Mouse (Mus musculus) myocyte (in vitro differentiated cells): Measurements from ENCODE around the gene Cpa4.

Experiments used
- CEBPB ChIP-seq: IDR thresholded peaks from 2 replicates; pipeline ENCODE4 v1.6.1; 2011; ENCODE audit warnings: mild to moderate bottlenecking, moderate library complexity; ENCODE audit not compliant: poor library complexity, insufficient read depth, severe bottlenecking
- E2F4 ChIP-seq: IDR thresholded peaks from one replicate; pipeline ENCODE4 v1.6.1; 2011; ENCODE audit warnings: mild to moderate bottlenecking, control low read depth, moderate library complexity; ENCODE audit not compliant: insufficient read depth
- MAX ChIP-seq: IDR thresholded peaks from one replicate; pipeline ENCODE4 v1.6.1; 2011; ENCODE audit warnings: low read depth, mild to moderate bottlenecking, control low read depth
- MYOD1 ChIP-seq, 3 experiments: IDR thresholded peaks; one replicate each; pipeline ENCODE4 v1.6.1; 2011; ENCODE audit warnings: control low read depth in 2 of 3, low read depth in 2 of 3, mild to moderate bottlenecking in 2 of 3, moderate library complexity in 1 of 3; ENCODE audit not compliant: insufficient read length in 2 of 3, control insufficient read depth in 1 of 3
- MYOG ChIP-seq, 3 experiments: IDR thresholded peaks; one replicate each; pipeline ENCODE4 v1.6.1; 2011; ENCODE audit warnings: control low read depth in 2 of 3, low read depth in 2 of 3, mild to moderate bottlenecking in 2 of 3; ENCODE audit not compliant: insufficient read length in 2 of 3, control insufficient read depth in 1 of 3, insufficient read depth in 1 of 3
- POLR2A ChIP-seq: IDR thresholded peaks from one replicate; pipeline ENCODE4 v1.6.1; 2011; ENCODE audit warnings: low read depth, mild to moderate bottlenecking, control low read depth, moderate library complexity; ENCODE audit not compliant: insufficient read length
- REST ChIP-seq: IDR thresholded peaks from one replicate; pipeline ENCODE4 v1.6.1; 2011; ENCODE audit warnings: mild to moderate bottlenecking, control low read depth, moderate library complexity; ENCODE audit not compliant: insufficient read depth, insufficient read length
- USF1 ChIP-seq: IDR thresholded peaks from one replicate; pipeline ENCODE4 v1.6.1; 2011; ENCODE audit warnings: low read depth, mild to moderate bottlenecking, control low read depth, moderate library complexity

- TF ChIP-seq POLR2A (no peak), MAX (no peak), MYOD1 (IDR thresholded peaks at IDR 0.05; ENCODE audit: control insufficient read depth in 1 of 3, insufficient read length in 2 of 3, low read depth in 2 of 3) (no peak), MYOG (IDR thresholded peaks at IDR 0.05; ENCODE audit: control insufficient read depth in 1 of 3, insufficient read depth in 1 of 3, insufficient read length in 2 of 3, low read depth in 2 of 3) (no peak), CEBPB (no peak), E2F4 (no peak), REST (no peak), USF1 (no peak)
Measured at GRCm38 (mm10) chr6:30547274-30547645, 20.9 kb upstream of the Cpa4 start.
